Mouse (Mus musculus) cerebellum, adult 2 months (tissue): ENCODE measurements around the gene Xndc1.

Experiments used
- CTCF ChIP-seq: fragments of 200-500 bp; IDR thresholded peaks from 2 replicates; pipeline ENCODE4 v1.5.1; 2011; ENCODE audit warnings: low read depth, mild to moderate bottlenecking, control low read depth, low read length, moderate library complexity, borderline replicate concordance; ENCODE audit not compliant: insufficient read depth
- POLR2A ChIP-seq: fragments of 200-500 bp; IDR thresholded peaks from 2 replicates; pipeline ENCODE4 v1.6.1; 2011; ENCODE audit warnings: low read length, control low read depth, borderline replicate concordance; ENCODE audit not compliant: insufficient read depth

DNA sequence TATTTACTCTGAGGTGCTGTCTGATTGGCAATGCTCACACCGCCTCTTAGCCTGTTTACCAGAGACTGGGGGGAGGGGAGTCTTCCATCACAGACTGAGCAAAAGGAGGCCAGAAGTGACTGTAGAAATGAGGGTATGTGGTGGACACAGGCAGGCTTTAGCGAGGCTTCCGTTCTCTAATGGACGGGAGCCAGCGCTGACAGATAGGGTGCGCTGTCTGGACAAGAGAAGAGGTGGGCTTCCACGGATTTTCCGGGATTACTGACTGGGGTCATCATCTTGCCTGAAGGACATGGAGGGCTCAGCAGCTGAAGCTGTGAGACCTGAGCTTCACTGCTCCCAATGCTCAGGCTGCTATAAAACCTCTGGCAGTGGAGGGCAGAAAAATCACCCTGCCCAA is 36.9 kb downstream of the Xndc1 start:
- TF ChIP-seq POLR2A = no peak
- no peak for TF ChIP-seq CTCF
